Mouse (Mus musculus): ENCODE results near the gene Nfix.

DNA sequence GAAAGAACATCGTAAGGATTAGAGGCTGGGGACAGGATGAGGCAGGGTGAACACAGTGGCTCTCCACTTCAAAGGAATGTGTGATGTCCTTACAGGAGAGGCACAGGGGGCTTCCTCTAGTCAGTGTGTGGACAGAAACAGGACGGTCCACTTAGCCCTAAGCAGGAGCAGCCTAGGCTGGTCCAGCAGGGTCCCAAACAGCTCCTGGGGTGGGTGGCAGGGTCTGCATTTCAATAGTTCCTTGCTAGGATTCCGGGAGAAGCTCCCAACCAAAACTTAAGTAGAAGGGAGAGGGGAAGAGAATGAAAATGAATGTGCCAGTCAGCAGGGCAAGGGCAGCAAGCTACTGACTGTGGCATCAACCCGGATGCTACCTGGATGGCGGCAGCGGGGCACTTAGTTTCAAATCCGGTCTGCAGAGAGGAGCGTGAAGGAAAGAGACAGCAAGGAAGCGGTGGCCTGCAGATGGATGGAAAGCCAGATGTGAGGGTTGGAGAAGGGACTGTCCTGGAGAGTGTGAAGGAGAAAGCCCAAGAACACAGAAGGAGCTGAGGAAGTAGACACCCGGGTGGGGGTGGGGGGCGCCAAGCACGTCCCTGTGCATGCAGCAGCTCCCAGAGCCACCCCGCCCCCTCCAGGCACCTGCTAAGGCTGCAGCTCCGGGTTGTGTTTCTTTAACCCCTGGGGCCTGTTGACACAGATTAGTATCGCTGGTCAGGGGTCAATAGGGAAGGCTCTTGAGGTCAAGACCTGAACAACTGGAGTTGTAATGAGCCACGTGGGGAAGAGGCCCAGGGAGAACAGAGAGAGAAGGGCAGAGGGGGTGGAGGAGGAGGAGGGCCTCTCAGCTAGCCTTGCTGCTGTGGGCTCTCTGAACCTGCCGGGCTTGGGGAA, 54.9 kb downstream of the Nfix start:
- TF ChIP-seq CTCF (IDR thresholded peaks at IDR 0.05; ENCODE audit: extremely low read depth, insufficient read depth, low read length) (no peak), POLR2A (IDR thresholded peaks at IDR 0.05; ENCODE audit: extremely low read depth, insufficient read depth, low read length) (no peak)

Data from cortical plate, adult 2 months (tissue).